Mouse (Mus musculus) layer of hippocampus, adult 8-10 months (tissue): Measurements from ENCODE around the gene Gnai1. TPM values are rescaled to one million over a fixed set of nuclear protein-coding genes. Genes with fewer than 3 reads are reported as not detected.
"Not testable (repeated sequence)": the region's sequence is repeated elsewhere in the genome, so short reads cannot be mapped to it uniquely, and the experiment has no call there.

ENCODE experiments used
- DNase-seq, 2 experiments: peaks; one replicate each; pipeline ENCODE4 v3.0.0; 2022; ENCODE audit warnings: low spot score in 2 of 2
- total RNA-seq, 4 experiments: library from RNA; stranded (reverse); gene quantifications; 2 replicates each; pipeline ENCODE4 v1.2.4; 2022

Gene Gnai1
- 100 to 1,000 TPM; 149 to 183 (median 162) TPM for total RNA-seq

DNA sequence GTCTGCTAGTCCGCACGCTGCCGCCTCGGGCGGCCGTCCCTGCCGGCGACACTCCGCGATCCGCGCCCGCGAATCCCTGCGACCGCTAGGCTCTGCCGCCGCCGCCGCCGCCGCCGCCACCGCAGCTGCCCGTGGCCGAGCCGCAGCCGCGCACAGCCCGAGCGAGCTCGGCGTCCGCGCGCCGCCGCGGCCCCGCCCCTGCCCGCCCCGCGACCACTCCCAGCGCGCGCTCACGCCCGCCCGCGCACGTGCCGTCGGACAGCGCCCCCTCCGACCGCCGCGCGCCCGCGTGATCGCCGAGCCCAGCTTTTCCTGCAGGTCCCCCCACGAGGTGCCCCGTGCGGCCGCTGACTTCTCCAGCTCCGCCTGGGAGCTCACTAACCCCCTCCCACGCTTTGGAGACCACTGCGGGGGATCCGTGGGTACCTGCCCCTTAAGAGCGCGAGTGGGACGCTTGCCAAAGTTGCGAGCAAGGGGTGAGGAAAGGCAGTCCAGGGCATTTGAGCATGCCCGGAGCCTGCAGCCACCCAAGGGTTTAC is at the start of gene Gnai1:
Gene Gnai1, minus strand, starts transcription at position 75 of the 539 bp plus-strand sequence.
- peak; percentile 55 to 56 for DNase-seq

- DNase-seq: no peak
Observed at GRCm38 (mm10) chr5:18367864-18368263, 7.7 kb upstream of the Gnai1 start.

DNA sequence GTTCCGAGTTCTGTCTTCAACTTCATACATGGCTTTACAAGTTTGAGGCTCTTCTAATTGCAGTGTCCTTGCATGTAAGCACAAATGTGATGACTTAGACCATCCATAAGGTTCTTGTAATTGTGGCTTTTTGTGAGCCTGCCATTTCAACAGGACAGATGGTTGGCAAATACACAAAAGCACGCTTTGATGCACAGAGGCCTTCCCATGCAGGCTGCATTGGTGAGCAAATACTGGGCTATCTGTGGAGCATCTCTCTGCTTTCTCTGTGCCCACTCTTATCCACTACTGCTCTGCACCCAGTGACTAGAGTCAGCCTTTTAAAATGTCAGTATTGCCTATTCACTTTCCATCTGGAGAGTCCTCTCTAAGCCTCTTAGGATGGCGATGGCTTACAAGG is 5.3 kb upstream of the Gnai1 start:
- no peak for DNase-seq

GRCm38 (mm10) chr5:18360956-18361355 is 801 bp upstream of the Gnai1 start:
- no peak for DNase-seq

GRCm38 (mm10) chr5:18359376-18360280 is 527 bp downstream of the Gnai1 start:
- DNase-seq: peak in 1 of 2 experiments; percentile 30

DNA sequence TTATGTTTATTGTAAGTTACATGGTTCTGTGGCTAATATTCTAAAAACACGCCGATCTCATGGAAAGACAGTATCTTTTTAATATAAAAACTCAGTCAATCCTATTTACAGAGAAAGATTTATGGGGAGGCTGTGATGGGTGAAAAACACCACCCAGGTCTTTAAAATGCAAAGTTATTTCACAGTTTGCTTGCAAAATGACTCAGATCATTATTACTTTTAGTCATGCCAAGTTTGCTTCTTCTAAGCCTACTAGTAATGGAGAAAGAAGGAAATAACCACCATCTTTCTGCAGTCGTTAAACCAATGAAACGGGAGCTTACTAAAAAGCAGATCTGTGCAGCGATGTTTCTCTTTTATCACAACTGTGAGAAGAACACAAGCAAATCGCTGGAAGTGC is 1.4 kb downstream of the Gnai1 start:
- no peak for DNase-seq

GRCm38 (mm10) chr5:18358191-18358590 is 2.0 kb downstream of the Gnai1 start:
- DNase-seq: peak in 1 of 2 experiments; percentile 48

DNA sequence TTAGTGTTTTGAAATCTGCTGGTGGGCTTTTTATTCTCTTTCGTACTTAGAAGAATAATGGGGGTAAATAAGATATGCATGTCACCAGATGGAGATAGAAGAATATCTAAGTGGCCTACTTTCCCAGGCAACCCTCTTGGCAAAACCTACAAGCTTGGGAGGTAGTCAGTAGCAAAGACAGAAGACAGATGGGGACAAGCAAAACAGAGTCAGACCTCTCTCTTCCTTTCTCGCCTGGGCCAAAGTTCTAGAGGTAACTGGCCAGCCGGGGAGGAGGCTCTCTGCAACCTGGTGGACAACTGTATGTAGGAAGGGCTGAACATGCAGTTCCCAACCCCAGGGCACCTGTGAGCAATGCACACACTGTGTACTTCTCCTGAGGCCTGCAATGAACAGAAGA is 12.9 kb downstream of the Gnai1 start:
- DNase-seq: no peak

DNA sequence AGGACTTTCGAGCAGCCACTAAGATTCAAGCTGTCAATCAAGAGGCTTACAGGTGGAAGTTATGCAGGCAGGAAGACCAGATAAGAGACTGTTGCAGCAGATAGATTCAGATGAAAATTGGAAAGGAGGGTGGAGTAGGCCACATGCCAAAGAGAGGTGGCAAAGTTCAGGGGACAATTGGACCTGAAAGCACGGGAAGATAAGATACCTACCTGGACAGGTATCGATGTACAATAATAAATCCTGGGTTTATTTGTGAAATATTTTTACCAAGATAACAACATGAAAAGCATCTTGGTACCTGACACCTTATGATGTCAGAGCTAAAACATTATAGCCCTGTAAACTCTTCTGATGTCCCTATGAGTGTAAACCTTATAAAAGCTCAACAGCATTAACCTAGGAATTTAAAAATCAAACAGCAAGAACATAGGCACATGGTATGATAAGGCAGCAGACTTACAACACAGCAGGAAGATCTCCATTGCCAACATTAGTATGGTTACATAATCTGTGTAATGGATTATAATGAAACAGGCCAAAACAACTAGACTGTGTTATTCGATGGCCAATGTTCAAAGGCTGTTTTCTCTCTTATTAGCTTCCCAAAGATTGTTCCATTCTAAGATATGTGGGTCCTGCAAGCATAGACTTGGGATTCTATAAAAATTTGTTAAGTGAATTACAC is 16.6 kb downstream of the Gnai1 start:
- DNase-seq: no peak

DNA sequence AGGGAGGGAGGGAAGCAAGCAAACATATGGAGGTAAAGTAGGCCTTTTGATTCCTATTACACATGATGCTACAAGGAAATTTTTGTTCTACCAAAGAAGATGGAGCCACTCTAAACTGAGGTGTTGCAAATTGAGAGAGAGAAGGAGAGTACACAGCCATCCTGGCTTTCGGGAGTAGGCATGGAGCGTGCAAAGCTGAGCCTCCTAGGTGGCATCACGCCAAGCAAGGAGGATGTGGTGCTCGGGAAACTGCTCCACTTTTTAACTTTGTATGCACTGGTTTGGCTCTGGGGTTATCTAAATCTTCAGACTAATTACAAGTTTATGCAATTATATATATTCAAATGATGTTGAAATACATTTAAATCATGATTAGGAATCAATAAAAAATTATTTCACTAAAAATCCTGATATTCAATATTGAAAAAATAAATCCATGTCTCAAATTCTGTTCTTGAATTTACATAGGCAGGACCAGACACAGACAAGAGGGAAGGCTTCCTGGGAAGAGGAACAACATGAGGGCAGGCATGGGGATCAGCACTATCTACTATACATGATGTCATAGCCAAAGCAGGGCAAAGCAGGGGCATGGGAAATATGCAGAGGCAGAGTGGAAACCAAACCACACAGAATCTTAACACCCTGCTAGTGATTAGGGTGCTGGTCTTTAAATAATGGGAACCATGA is 17.2 kb downstream of the Gnai1 start:
- DNase-seq: no peak

DNA sequence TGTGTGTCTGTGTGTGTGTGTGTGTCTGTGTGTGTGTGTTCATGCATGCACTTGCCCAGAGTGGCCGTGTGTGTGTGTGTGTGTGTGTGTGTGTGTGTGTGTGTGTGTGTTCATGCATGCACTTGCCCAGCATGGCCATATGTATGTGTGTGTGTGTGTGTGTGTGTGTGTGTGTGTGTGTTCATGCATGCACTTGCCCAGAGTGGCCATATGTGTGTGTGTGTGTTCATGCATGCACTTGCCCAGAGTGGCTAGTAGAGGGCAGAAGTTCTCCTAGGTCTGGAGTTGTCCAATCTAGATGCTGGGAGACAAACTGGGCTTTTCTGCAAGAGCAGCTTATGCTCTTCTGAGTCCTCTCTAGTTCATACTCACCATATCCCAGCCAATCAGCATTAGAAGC is 18.3 kb downstream of the Gnai1 start:
- DNase-seq: not testable (repeated sequence)

- DNase-seq: no peak
Observed at GRCm38 (mm10) chr5:18332256-18332655, 27.9 kb downstream of the Gnai1 start.

GRCm38 (mm10) chr5:18330726-18331125 is 29.4 kb downstream of the Gnai1 start:
- DNase-seq: no peak

- DNase-seq: no peak
Observed at GRCm38 (mm10) chr5:18326159-18326558, 34.0 kb downstream of the Gnai1 start.

- DNase-seq: no peak
Observed at GRCm38 (mm10) chr5:18323534-18323933, 36.6 kb downstream of the Gnai1 start.

- no peak for DNase-seq
Observed at GRCm38 (mm10) chr5:18321661-18322060, 38.5 kb downstream of the Gnai1 start.

- DNase-seq: no peak
Observed at GRCm38 (mm10) chr5:18318846-18319245, 41.3 kb downstream of the Gnai1 start.

- no peak for DNase-seq
Observed at GRCm38 (mm10) chr5:18307229-18307804, 52.8 kb downstream of the Gnai1 start.

DNA sequence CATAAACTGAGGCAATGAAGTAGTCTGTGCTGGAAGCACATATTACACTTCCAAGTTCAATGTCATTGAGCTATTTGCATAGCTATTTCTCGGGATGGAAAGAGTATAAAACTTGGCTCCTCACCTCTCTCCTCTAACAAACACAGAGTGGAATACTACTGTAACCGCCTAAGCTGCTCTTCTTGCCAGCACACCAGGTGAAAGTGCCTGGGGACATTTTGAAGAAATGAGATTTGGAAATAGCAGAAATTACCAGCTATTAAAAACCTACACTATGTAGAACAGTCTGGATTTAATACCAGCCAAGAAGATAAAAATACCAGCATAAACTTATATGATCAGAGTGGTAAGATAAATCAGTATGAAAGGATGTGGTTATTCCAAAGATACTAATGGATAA is 63.6 kb downstream of the Gnai1 start:
- no peak for DNase-seq

DNA sequence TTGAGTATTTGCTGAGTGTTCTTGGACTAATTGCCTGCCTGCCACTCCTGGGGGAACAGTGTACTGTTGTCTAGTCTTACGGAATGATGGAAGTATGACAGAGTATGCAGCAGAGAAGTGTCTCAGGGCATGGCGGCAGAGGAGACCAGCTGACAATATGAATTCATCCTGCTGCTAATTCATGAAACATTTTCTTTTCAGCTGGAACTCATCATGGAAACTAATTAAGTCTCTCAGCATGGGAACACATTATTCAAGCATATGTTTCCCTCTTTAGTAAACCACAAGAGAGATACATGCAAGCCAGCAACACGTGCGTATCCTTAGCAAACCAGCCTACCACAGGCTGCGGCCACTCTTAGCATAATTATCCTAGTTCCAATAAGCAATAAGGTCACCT is 67.4 kb downstream of the Gnai1 start:
- no peak for DNase-seq

- DNase-seq: no peak
Observed at GRCm38 (mm10) chr5:18289530-18289929, 70.6 kb downstream of the Gnai1 start.
